In the genomic region with DNA sequence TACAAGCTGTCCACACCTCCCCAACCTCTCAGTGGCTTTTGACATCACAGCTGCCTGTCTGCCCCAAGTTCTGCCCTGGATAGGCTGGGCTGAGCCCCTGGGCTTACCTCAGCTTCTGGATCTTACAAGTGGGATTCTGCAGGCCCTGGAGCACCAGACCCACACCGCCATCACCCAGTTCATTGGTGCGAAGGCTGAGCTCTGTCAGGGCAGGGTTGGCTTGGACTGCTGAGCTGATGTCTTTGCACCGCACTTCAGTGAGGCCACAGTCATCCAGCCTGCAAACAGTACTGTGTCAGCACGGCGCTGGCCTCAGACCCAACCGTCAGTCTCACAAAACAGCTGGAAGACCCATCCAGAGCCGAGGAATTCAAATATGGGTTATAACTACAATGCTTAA, we compare ENCODE assay signal across 2 mouse cellular contexts.
TF ChIP-seq lines count a peak whose summit lies in the region.

No protein-coding gene starts in this region.

TF ChIP-seq in CH12.LX, 34 proteins besides CTCF, POLR2A, EP300 and RAD21:
- TF ChIP-seq NELFE (IDR thresholded peaks at IDR 0.05; ENCODE audit: low read depth, low read length) (no peak), BHLHE40 (IDR thresholded peaks at IDR 0.05; ENCODE audit: low read depth, low read length) (no peak), ETS1 (conservative IDR thresholded peaks at IDR 0.05; ENCODE audit: low read depth, low read length) (no peak), KAT2A (IDR thresholded peaks at IDR 0.05; ENCODE audit: insufficient replicate concordance, low read length) (no peak)

TF ChIP-seq in myocyte, 11 proteins besides CTCF, POLR2A, EP300 and RAD21:
- TF ChIP-seq MAX (IDR thresholded peaks at IDR 0.05; ENCODE audit: low read depth) (no peak), MYOG (IDR thresholded peaks at IDR 0.05; ENCODE audit: control insufficient read depth in 1 of 3, insufficient read depth in 1 of 3, insufficient read length in 2 of 3, low read depth in 2 of 3) (no peak), MYOD1 (IDR thresholded peaks at IDR 0.05; ENCODE audit: control insufficient read depth in 1 of 3, insufficient read length in 2 of 3, low read depth in 2 of 3) (no peak), SRF (IDR thresholded peaks at IDR 0.05; ENCODE audit: control insufficient read depth, insufficient read length, low read depth) (no peak), POLR2AphosphoS2 (IDR thresholded peaks at IDR 0.05; ENCODE audit: insufficient read length, low read depth) (no peak), REST (IDR thresholded peaks at IDR 0.05; ENCODE audit: insufficient read depth, insufficient read length) (no peak), E2F4 (IDR thresholded peaks at IDR 0.05; ENCODE audit: insufficient read depth) (no peak), TCF3 (IDR thresholded peaks at IDR 0.05; ENCODE audit: insufficient read length, low read depth) (no peak)
TF ChIP-seq in myocyte: peak in this region for 0.
